Mouse (Mus musculus) stomach, postnatal 0 days (tissue): Measurements from ENCODE around the gene Osm.

Experiments used
- CTCF ChIP-seq: IDR thresholded peaks from 2 replicates; pipeline ENCODE4 v1.5.1; 2016; ENCODE audit warnings: antibody characterized with exemption, low read depth, mild to moderate bottlenecking, moderate library complexity
- EP300 ChIP-seq: optimal IDR thresholded peaks from 2 replicates; pipeline ENCODE3; 2016; ENCODE audit warnings: antibody characterized with exemption

- TF ChIP-seq CTCF = no peak
- TF ChIP-seq EP300 = no peak
Observed at GRCm38 (mm10) chr11:4206563-4206962, 29.7 kb upstream of the Osm start.
